Mouse (Mus musculus): ENCODE data around the gene Gse1.

DNA sequence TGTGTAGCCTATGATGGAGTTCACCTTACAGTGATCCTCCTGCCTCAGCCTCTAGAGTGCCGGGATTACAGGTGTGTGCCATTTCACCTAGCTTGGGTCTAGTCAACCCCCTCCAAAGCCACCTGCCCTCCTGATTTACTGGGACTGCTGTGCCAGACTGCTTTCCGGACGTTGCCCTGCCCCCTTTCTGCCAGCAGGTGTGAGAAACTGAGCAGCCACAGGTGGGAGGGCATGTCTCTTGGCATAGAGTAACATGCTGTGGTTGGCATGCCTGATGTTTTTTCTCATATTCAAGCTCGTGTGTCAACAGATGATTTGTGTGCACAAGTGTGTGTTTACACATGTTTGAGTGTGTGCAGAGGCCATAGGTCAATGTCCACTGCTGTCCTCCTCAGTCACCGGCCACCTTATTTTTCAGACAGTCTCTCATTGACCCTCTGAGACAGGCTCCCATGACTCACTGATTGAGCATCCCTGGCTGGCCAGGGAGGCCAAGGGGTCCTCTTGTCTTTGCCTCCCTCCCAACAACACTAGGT is 15.7 kb downstream of the Gse1 start:
- TF ChIP-seq GABPA (IDR thresholded peaks at IDR 0.05; ENCODE audit: low read depth, low read length) (no peak), POLR2A (IDR thresholded peaks at IDR 0.05; ENCODE audit: control insufficient read depth in 1 of 2, insufficient read depth in 1 of 2, low read depth in 1 of 2, low read length in 2 of 2, poor library complexity in 1 of 2) (no peak), MXI1 (IDR thresholded peaks at IDR 0.05; ENCODE audit: low read depth, low read length) (no peak), SIN3A (IDR thresholded peaks at IDR 0.05; ENCODE audit: low read length) (no peak), CTCF (IDR thresholded peaks at IDR 0.05 in 2 of 3, conservative IDR thresholded peaks at IDR 0.05 in 1 of 3; ENCODE audit: control insufficient read depth in 1 of 3, insufficient read depth in 1 of 3, low read depth in 2 of 3, low read length in 3 of 3, poor library complexity in 1 of 3, severe bottlenecking in 1 of 3) (no peak), CHD1 (IDR thresholded peaks at IDR 0.05; ENCODE audit: low read depth, low read length) (no peak), BHLHE40 (IDR thresholded peaks at IDR 0.05; ENCODE audit: borderline replicate concordance, low read depth, low read length) (no peak), RCOR1 (IDR thresholded peaks at IDR 0.05; ENCODE audit: low read depth, low read length) (no peak), TAL1 (IDR thresholded peaks at IDR 0.05; ENCODE audit: low read length) (no peak), ZNF384 (IDR thresholded peaks at IDR 0.05; ENCODE audit: low read depth, low read length) (no peak), EP300 (IDR thresholded peaks at IDR 0.05; ENCODE audit: low read depth in 1 of 2, low read length in 2 of 2) (no peak), TCF12 (IDR thresholded peaks at IDR 0.05; ENCODE audit: low read depth, low read length) (no peak)

All from MEL (cell line).